Comparison of ENCODE assay signal across 7 mouse cellular contexts in genomic region chr10:94514506-94515178, GRCm38 (mm10).
A peak's percentile ranks its signal among the peaks of the same experiment; 100 is the strongest.
DNase-seq lines count a peak whose midpoint lies in the region; ATAC-seq lines count a peak whose summit lies in the region.

No protein-coding gene starts in this region.

- intact Hi-C loops in left cerebral cortex, postnatal 4 days (cut with DNase I): loop anchor here (10.0 kb wide), 1 partner anchor 90 kb away; no protein-coding TSS in a partner anchor

- DNase-seq in adrenal gland, adult 18-20 months (ENCODE audit: low spot score in 2 of 2): peak; percentile 72 to 78
- peak; percentile 64 for DNase-seq in embryo, embryonic 10.5 days (ENCODE audit: low spot score)
- peak; percentile 64 for DNase-seq in left cerebral cortex, postnatal 4 days
- no peak for DNase-seq in midbrain, embryonic 10.5 days (ENCODE audit: low spot score)
- DNase-seq in spleen, adult 12 weeks (ENCODE audit: low spot score): peak; percentile 17

- H3K36me3 ChIP-seq in intestine, embryonic 16.5 days (ENCODE audit: control insufficient read depth, insufficient read depth, low read length): no peaks in the 10 kb centered on the region
- H3K36me3 ChIP-seq in midbrain, embryonic 10.5 days: no peaks in the 10 kb centered on the region

- H3K4me2 ChIP-seq in intestine, embryonic 16.5 days (ENCODE audit: low read depth, low read length): peak overlapping the region; percentile 96

- H3K27me3 ChIP-seq in intestine, embryonic 16.5 days (replicated peaks; ENCODE audit: control insufficient read depth, insufficient read depth, low read length): no peaks in the 10 kb centered on the region
- H3K27me3 ChIP-seq in midbrain, embryonic 10.5 days (ENCODE audit: low read depth, poor library complexity, severe bottlenecking): peaks cover 76% of the 10 kb centered on the region

- H3K9ac ChIP-seq in intestine, embryonic 16.5 days (ENCODE audit: low read depth, low read length): peak overlapping the region; percentile 83

- peak overlapping the region; percentile 82 for H3K4me3 ChIP-seq in intestine, embryonic 16.5 days (ENCODE audit: low read length)
- H3K4me3 ChIP-seq in midbrain, embryonic 10.5 days: peak overlapping the region; percentile 86

- under 1% methylated on average over 71 of the region's 71 CpGs for WGBS in intestine, embryonic 16.5 days
- WGBS in midbrain, embryonic 10.5 days: under 1% methylated on average over 55 of the region's 71 CpGs

- H3K9me3 ChIP-seq in intestine, embryonic 16.5 days (ENCODE audit: control insufficient read depth, low read length): no peaks in the 10 kb centered on the region
- no peaks in the 10 kb centered on the region for H3K9me3 ChIP-seq in midbrain, embryonic 10.5 days (replicated peaks)

- peak; percentile 86 for ATAC-seq in granulocyte monocyte progenitor cell, adult 5-6 weeks (replicated peaks; ENCODE audit: poor library complexity, severe bottlenecking)
- ATAC-seq in intestine, embryonic 16.5 days: peak; percentile 94

- peaks cover 18% of the 10 kb centered on the region for H3K4me1 ChIP-seq in intestine, embryonic 16.5 days (ENCODE audit: control insufficient read depth, insufficient read depth, low read length)
- peaks cover 31% of the 10 kb centered on the region for H3K4me1 ChIP-seq in midbrain, embryonic 10.5 days

- peak overlapping the region; percentile 61 for H3K27ac ChIP-seq in intestine, embryonic 16.5 days (ENCODE audit: low read length)
- H3K27ac ChIP-seq in midbrain, embryonic 10.5 days (replicated peaks): peak overlapping the region; percentile 89
